Mouse (Mus musculus): ENCODE data around the gene Rmnd5a. TPM values are rescaled to one million over a fixed set of nuclear protein-coding genes. Genes with fewer than 3 reads are reported as not detected.

The Rmnd5a gene
- polyA plus RNA-seq, 1 experiment: 38.1 TPM

Other genes with a start within 250 kb of the Rmnd5a start
- 2.1 and 12.9 TPM in 2 replicates for gene Fabp1, start 240.8 kb downstream of the Rmnd5a start, polyA plus RNA-seq (2012; ENCODE audit: insufficient read depth, insufficient read length, missing spikeins)
- 160 and 201 TPM in 2 replicates for gene Krcc1, start 169.0 kb downstream of the Rmnd5a start, polyA plus RNA-seq (2012; ENCODE audit: insufficient read depth, insufficient read length, missing spikeins)
- gene Smyd1, start 118.4 kb downstream of the Rmnd5a start, polyA plus RNA-seq (2012; ENCODE audit: insufficient read depth, insufficient read length, missing spikeins): 2.5 and 6.3 TPM in 2 replicates
- 0.75 TPM in 1 of 2 replicates, not detected in the other for gene Cd8b1, start 117.8 kb downstream of the Rmnd5a start, polyA plus RNA-seq (2012; ENCODE audit: insufficient read depth, insufficient read length, missing spikeins)
- gene Cd8a, start 67.2 kb downstream of the Rmnd5a start, polyA plus RNA-seq (2012; ENCODE audit: insufficient read depth, insufficient read length, missing spikeins): 0.88 TPM in 1 of 2 replicates, not detected in the other
- gene Rnf103, start 53.3 kb upstream of the Rmnd5a start, polyA plus RNA-seq (2012; ENCODE audit: insufficient read depth, insufficient read length, missing spikeins): 12.8 and 17.1 TPM in 2 replicates
- gene Chmp3, start 103.2 kb upstream of the Rmnd5a start, polyA plus RNA-seq (2012; ENCODE audit: insufficient read depth, insufficient read length, missing spikeins): 124 and 240 TPM in 2 replicates
- gene Kdm3a, start 192.4 kb upstream of the Rmnd5a start, polyA plus RNA-seq (2012; ENCODE audit: insufficient read depth, insufficient read length, missing spikeins): 11.6 and 13.7 TPM in 2 replicates